Mouse (Mus musculus) neural tube, embryonic 14.5 days (tissue): ENCODE measurements around the gene 1700092M07Rik. TPM values are rescaled to one million over a fixed set of nuclear protein-coding genes. Genes with fewer than 3 reads are reported as not detected.
"Not testable (repeated sequence)": the region's sequence is repeated elsewhere in the genome, so short reads cannot be mapped to it uniquely, and the experiment has no call there.

Source experiments
- ATAC-seq: fragments of 200-750 bp; cut with Nextera tagmentation; 2 replicates; pipeline ENCODE4 v1.8.0; 2017; ENCODE audit warnings: low read depth, mild to moderate bottlenecking, moderate TSS enrichment, moderate library complexity
- H3K27ac ChIP-seq: fragments of 300-500 bp; sonication (generic); 2 replicates; pipeline ENCODE4 v1.5.1; 2014; ENCODE audit warnings: low read depth, mild to moderate bottlenecking, control low read depth, low read length, moderate library complexity, mixed read lengths
- H3K27me3 ChIP-seq: fragments of 300-500 bp; sonication (generic); 2 replicates; pipeline ENCODE4 v1.6.1; 2014; ENCODE audit warnings: low read length; ENCODE audit not compliant: control insufficient read depth, insufficient read depth
- H3K36me3 ChIP-seq: fragments of 300-500 bp; sonication (generic); 2 replicates; pipeline ENCODE4 v1.6.1; 2014; ENCODE audit warnings: low read length, mixed read lengths; ENCODE audit not compliant: control insufficient read depth, insufficient read depth
- H3K4me1 ChIP-seq: fragments of 300-500 bp; sonication (generic); 2 replicates; pipeline ENCODE4 v1.6.1; 2014; ENCODE audit warnings: low read length; ENCODE audit not compliant: control insufficient read depth, insufficient read depth
- H3K4me2 ChIP-seq: fragments of 300-500 bp; sonication (generic); 2 replicates; pipeline ENCODE4 v1.6.1; 2014; ENCODE audit warnings: mild to moderate bottlenecking, low read depth, low read length, control low read depth
- H3K4me3 ChIP-seq: fragments of 300-500 bp; sonication (generic); 2 replicates; pipeline ENCODE4 v1.5.1; 2014; ENCODE audit warnings: low read depth, low read length, control low read depth, mixed read lengths
- H3K9ac ChIP-seq: fragments of 300-500 bp; sonication (generic); replicated peaks from 2 replicates; pipeline ENCODE4 v1.6.1; 2014; ENCODE audit warnings: low read depth, mild to moderate bottlenecking, control low read depth, low read length, mixed read lengths
- H3K9me3 ChIP-seq: fragments of 300-500 bp; sonication (generic); 2 replicates; pipeline ENCODE4 v1.6.1; 2016; ENCODE audit warnings: low read length; ENCODE audit not compliant: control insufficient read depth
- WGBS: fragments of 180-500 bp; shearing (Covaris S2); extraction: QIAGEN DNeasy Blood & Tissue Kit; methylation state at CpG from one replicate; pipeline ENCODE4 v1.1.7; 2014; 5-methylcytosine and 5-hydroxymethylcytosine counted together
- polyA plus RNA-seq: library from polyadenylated mRNA; unstranded; fragments of >200 nt; fragmentation: Nextera tagmentation; extraction: Ambion mirVana; gene quantifications from 2 replicates; pipeline ENCODE4 v1.2.1, GENCODE M21; 2014

1700092M07Rik gene
- polyA plus RNA-seq, 1 experiment from 2014 or later = 1.8 TPM

GRCm38 (mm10) chr19:8722907-8723573 is 17.5 kb upstream of the 1700092M07Rik start, which contains the start of gene Slc3a2:
TSS of gene Slc3a2 (minus strand) at chr19:8723369.
- WGBS = under 1% methylated on average over 50 of the region's 50 CpGs
- no peaks in the 10 kb centered on the region for H3K27me3 ChIP-seq
- peak within 1 kb of the TSS; percentile 90 for H3K9ac ChIP-seq
- peak; percentile 95 for ATAC-seq
- peak within 1 kb of the TSS; percentile 86 for H3K4me3 ChIP-seq
- peaks cover 21% of the 10 kb centered on the region for H3K36me3 ChIP-seq
- peak within 1 kb of the TSS; percentile 92 for H3K27ac ChIP-seq
- peaks cover 27% of the 10 kb centered on the region for H3K4me1 ChIP-seq
- H3K9me3 ChIP-seq = no peaks in the 10 kb centered on the region
- H3K4me2 ChIP-seq = peak within 1 kb of the TSS; percentile 72

GRCm38 (mm10) chr19:8723574-8724346 is 16.8 kb upstream of the 1700092M07Rik start:
- no peaks in the 10 kb centered on the region for H3K27me3 ChIP-seq
- H3K4me3 ChIP-seq = peak overlapping the region; percentile 86
- H3K9ac ChIP-seq = peak overlapping the region; percentile 90
- peak overlapping the region; percentile 70 for H3K27ac ChIP-seq
- peaks cover 27% of the 10 kb centered on the region for H3K4me1 ChIP-seq
- H3K4me2 ChIP-seq = peak overlapping the region; percentile 72
- under 1% methylated on average over 20 of the region's 20 CpGs for WGBS
- peak; percentile 1; the same call in 1 of the 2 replicates for ATAC-seq
- no peaks in the 10 kb centered on the region for H3K9me3 ChIP-seq
- H3K36me3 ChIP-seq = peaks cover 21% of the 10 kb centered on the region

GRCm38 (mm10) chr19:8724392-8724791 is 16.1 kb upstream of the 1700092M07Rik start:
- WGBS = 4% methylated on average over 2 of the region's 2 CpGs
- ATAC-seq = no peak
- H3K9ac ChIP-seq = peak overlapping the region; percentile 90; the same call in 1 of the 2 replicates
- no peaks in the 10 kb centered on the region for H3K9me3 ChIP-seq
- peaks cover 21% of the 10 kb centered on the region for H3K36me3 ChIP-seq
- H3K4me3 ChIP-seq = peak overlapping the region; percentile 86
- no peak overlapping the region for H3K27ac ChIP-seq
- no peaks in the 10 kb centered on the region for H3K27me3 ChIP-seq
- peak overlapping the region; percentile 72 for H3K4me2 ChIP-seq
- peaks cover 27% of the 10 kb centered on the region for H3K4me1 ChIP-seq

- Histone ChIP-seq H3K4me1 (peaks cover 27% of the 10 kb centered on the region), H3K36me3 (peaks cover 21% of the 10 kb centered on the region), H3K27me3 (no peaks in the 10 kb centered on the region), H3K27ac (no peak overlapping the region), H3K9me3 (no peaks in the 10 kb centered on the region), H3K9ac (peak overlapping the region; percentile 90; the same call in 1 of the 2 replicates), H3K4me3 (peak overlapping the region; percentile 86), H3K4me2 (peak overlapping the region; percentile 72)
- WGBS = 51% methylated on average over 4 of the region's 4 CpGs
- ATAC-seq = no peak
These were observed 15.4 kb upstream of the 1700092M07Rik start for GRCm38 (mm10) chr19:8725081-8725613.

GRCm38 (mm10) chr19:8726609-8727390 is 13.7 kb upstream of the 1700092M07Rik start:
- Histone ChIP-seq H3K9ac (no peak overlapping the region), H3K4me3 (no peak overlapping the region), H3K27ac (no peak overlapping the region), H3K9me3 (no peaks in the 10 kb centered on the region), H3K27me3 (no peaks in the 10 kb centered on the region), H3K4me1 (peaks cover 23% of the 10 kb centered on the region), H3K4me2 (no peak overlapping the region), H3K36me3 (peaks cover 21% of the 10 kb centered on the region)
- 18% methylated on average over 3 of the region's 3 CpGs for WGBS
- no peak for ATAC-seq

GRCm38 (mm10) chr19:8727495-8728114 is 12.9 kb upstream of the 1700092M07Rik start:
- no peak overlapping the region for H3K9ac ChIP-seq
- WGBS = 29% methylated on average over 5 of the region's 5 CpGs
- no peaks in the 10 kb centered on the region for H3K27me3 ChIP-seq
- H3K4me3 ChIP-seq = no peak overlapping the region
- H3K27ac ChIP-seq = no peak overlapping the region
- no peak for ATAC-seq
- peaks cover 21% of the 10 kb centered on the region for H3K36me3 ChIP-seq
- peaks cover 15% of the 10 kb centered on the region for H3K4me1 ChIP-seq
- H3K9me3 ChIP-seq = no peaks in the 10 kb centered on the region
- no peak overlapping the region for H3K4me2 ChIP-seq

- peaks cover 15% of the 10 kb centered on the region for H3K4me1 ChIP-seq
- not testable (repeated sequence) for H3K27ac ChIP-seq, H3K27me3 ChIP-seq, H3K9me3 ChIP-seq, H3K9ac ChIP-seq, H3K4me2 ChIP-seq, H3K4me3 ChIP-seq, ATAC-seq
- WGBS = 47% methylated on average over 3 of the region's 3 CpGs
- H3K36me3 ChIP-seq = peaks cover 21% of the 10 kb centered on the region
These were observed 12.0 kb upstream of the 1700092M07Rik start for GRCm38 (mm10) chr19:8728335-8729099.

GRCm38 (mm10) chr19:8734334-8734733 is 6.2 kb upstream of the 1700092M07Rik start:
- no peak overlapping the region for H3K4me3 ChIP-seq
- ATAC-seq = no peak
- no peaks in the 10 kb centered on the region for H3K27me3 ChIP-seq
- no peak overlapping the region for H3K27ac ChIP-seq
- peaks cover 4% of the 10 kb centered on the region; the same call in 1 of the 2 replicates for H3K4me1 ChIP-seq
- 85% methylated on average over 3 of the region's 3 CpGs for WGBS
- H3K4me2 ChIP-seq = no peak overlapping the region
- H3K9me3 ChIP-seq = no peaks in the 10 kb centered on the region
- no peak overlapping the region for H3K9ac ChIP-seq
- peaks cover 3% of the 10 kb centered on the region; the same call in 1 of the 2 replicates for H3K36me3 ChIP-seq
